8 mouse cellular contexts compared by ENCODE assay signal in the genomic region with DNA sequence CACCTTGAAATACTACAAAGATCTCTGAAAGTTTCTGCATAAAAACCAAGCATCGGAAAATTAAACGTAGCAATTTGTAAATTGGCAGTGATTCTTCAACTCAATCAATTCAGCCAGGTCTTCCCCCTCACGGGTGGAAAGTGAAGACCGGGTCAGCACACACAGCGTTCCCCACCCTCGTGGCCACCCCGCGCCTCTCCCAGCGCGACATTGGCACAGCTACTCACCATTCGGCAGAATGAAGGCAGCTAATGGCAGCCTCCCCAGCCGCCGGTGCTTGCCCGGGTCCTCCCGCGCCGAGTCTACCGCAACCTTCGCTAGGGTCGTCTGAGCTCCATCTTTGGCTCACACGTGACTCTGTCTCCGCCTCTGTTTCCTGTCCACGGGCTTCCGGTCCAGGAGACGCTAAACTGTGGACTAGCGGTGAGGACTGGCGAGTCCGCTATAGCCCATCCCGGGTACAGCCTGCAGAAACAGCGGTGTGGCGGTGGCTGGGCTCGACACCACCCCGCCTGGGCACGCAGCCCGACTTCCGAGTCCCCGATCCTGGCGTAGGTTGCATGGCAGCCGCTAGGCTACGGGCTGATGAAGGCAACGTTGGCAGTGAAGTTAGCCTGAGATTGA. TPM values are rescaled to one million over a fixed set of nuclear protein-coding genes. Genes with fewer than 3 reads are reported as not detected.
DNase-seq lines count a peak whose midpoint lies in the region; ATAC-seq and TF ChIP-seq lines count a peak whose summit lies in the region.

A gene (minus strand): TSS at position 385 of the 624 bp plus-strand sequence.

- TF ChIP-seq CTCF in small intestine, adult 2 months (IDR thresholded peaks at IDR 0.05; ENCODE audit: extremely low read depth, insufficient read length, insufficient replicate concordance, low read depth, low read length) = 0 out of 2 replicates have a peak, but pooled peaks have one; percentile 22

- H3K27me3 ChIP-seq in embryonic facial prominence, embryonic 12.5 days = 0 out of 2 replicates have a peak, but pooled peaks cover 2% of the 10 kb centered on the region
- no peaks in the 10 kb centered on the region for H3K27me3 ChIP-seq in midbrain, embryonic 11.5 days (ENCODE audit: control insufficient read depth, insufficient read depth, low read length)
- H3K27me3 ChIP-seq in small intestine, adult 2 months (ENCODE audit: control insufficient read depth, insufficient read depth, low read length) = no peaks in the 10 kb centered on the region

- peaks cover 8% of the 10 kb centered on the region; the same call in 1 of the 2 replicates for H3K36me3 ChIP-seq in embryonic facial prominence, embryonic 12.5 days
- H3K36me3 ChIP-seq in midbrain, embryonic 11.5 days (ENCODE audit: control insufficient read depth, insufficient read depth, low read length) = peaks cover 5% of the 10 kb centered on the region; the same call in 1 of the 2 replicates
- peaks cover 14% of the 10 kb centered on the region for H3K36me3 ChIP-seq in small intestine, adult 2 months (ENCODE audit: control insufficient read depth, insufficient read depth, low read length)

- DNase-seq in 3T3-L1 (ENCODE audit: low read depth, low spot score) = peak; percentile 96
- DNase-seq in adrenal gland, postnatal 36 days = peak; percentile 91
- peak; percentile 99 for DNase-seq in heart, adult 11 months
- DNase-seq in kidney, adult 11 months = peak; percentile 87
- peak; percentile 92 for DNase-seq in left cerebral cortex, postnatal 4 days
- peak; percentile 97 for DNase-seq in midbrain, embryonic 11.5 days (ENCODE audit: low spot score, missing footprints)

- TF ChIP-seq POLR2A in small intestine, adult 2 months (IDR thresholded peaks at IDR 0.05; ENCODE audit: low read depth, low read length) = peak; percentile 75

- H3K27ac ChIP-seq in embryonic facial prominence, embryonic 12.5 days = peak within 1 kb of the TSS; percentile 93
- peak within 1 kb of the TSS; percentile 71 for H3K27ac ChIP-seq in midbrain, embryonic 11.5 days (ENCODE audit: low read depth, low read length)
- peak within 1 kb of the TSS; percentile 79 for H3K27ac ChIP-seq in small intestine, adult 2 months (ENCODE audit: insufficient read depth, low read depth, low read length)

- peak; percentile 94 for ATAC-seq in embryonic facial prominence, embryonic 12.5 days (ENCODE audit: insufficient number of reproducible peaks, insufficient read depth, low FRiP score, low TSS enrichment)
- peak; percentile 99 for ATAC-seq in midbrain, embryonic 11.5 days (ENCODE audit: low FRiP score)

- intact Hi-C loops in left cerebral cortex, postnatal 4 days (cut with DNase I) = no loop called here

- peak within 1 kb of the TSS; percentile 66 for H3K9ac ChIP-seq in embryonic facial prominence, embryonic 12.5 days
- H3K9ac ChIP-seq in midbrain, embryonic 11.5 days (ENCODE audit: low read length) = peak within 1 kb of the TSS; percentile 87

- no peaks in the 10 kb centered on the region for H3K9me3 ChIP-seq in embryonic facial prominence, embryonic 12.5 days
- no peaks in the 10 kb centered on the region for H3K9me3 ChIP-seq in midbrain, embryonic 11.5 days (ENCODE audit: control insufficient read depth, low read length)

- H3K4me2 ChIP-seq in embryonic facial prominence, embryonic 12.5 days (replicated peaks) = peak within 1 kb of the TSS; percentile 55
- peak within 1 kb of the TSS; percentile 54 for H3K4me2 ChIP-seq in midbrain, embryonic 11.5 days

- H3K4me3 ChIP-seq in embryonic facial prominence, embryonic 12.5 days = peak within 1 kb of the TSS; percentile 77
- peak within 1 kb of the TSS; percentile 71 for H3K4me3 ChIP-seq in midbrain, embryonic 11.5 days (ENCODE audit: low read depth, low read length)
- peak within 1 kb of the TSS; percentile 81 for H3K4me3 ChIP-seq in small intestine, adult 2 months (ENCODE audit: low read depth, low read length)

- peaks cover 3% of the 10 kb centered on the region; the same call in 1 of the 2 replicates for H3K4me1 ChIP-seq in embryonic facial prominence, embryonic 12.5 days
- H3K4me1 ChIP-seq in midbrain, embryonic 11.5 days (ENCODE audit: control insufficient read depth, insufficient read depth, low read length) = no peaks in the 10 kb centered on the region
- peaks cover 8% of the 10 kb centered on the region for H3K4me1 ChIP-seq in small intestine, adult 2 months (ENCODE audit: control insufficient read depth, insufficient read depth, insufficient read length, low read length)

- WGBS in embryonic facial prominence, embryonic 12.5 days = under 1% methylated on average over 41 of the region's 41 CpGs
- whole genome bisulfite sequencing in midbrain, embryonic 11.5 days = under 1% methylated on average over 41 of the region's 41 CpGs
- WGBS in small intestine, adult 2 months = under 1% methylated on average over 41 of the region's 41 CpGs

RNA-seq across cellular contexts. Expression of the gene that starts here (rescaled TPM):
- 10 to 100 TPM; 52.5 to 58.1 TPM for total RNA-seq in adrenal gland, postnatal 36 days (2021)
- 105 and 110 TPM in 2 replicates for polyA plus RNA-seq in embryonic facial prominence, embryonic 12.5 days (2016; fragmentation: Nextera tagmentation; extraction: Ambion mirVana)
- 10 to 100 TPM; 43.1 to 45.4 TPM for total RNA-seq in left cerebral cortex, postnatal 4 days (2021)
- 116 and 123 TPM in 2 replicates for polyA plus RNA-seq in midbrain, embryonic 11.5 days (2014; fragmentation: Nextera tagmentation; extraction: Ambion mirVana)
- 7.2 and 8.4 TPM in 2 replicates for polyA plus RNA-seq in small intestine, adult 2 months (2012; rRNA removed)

Comparison
In these comparisons a context has a peak if more than half of its experiments do, and no peak if none do; other contexts are left out.
1. Peak in every context shown above with its lines: DNase-seq, ATAC-seq, H3K4me3 ChIP-seq and H3K27ac ChIP-seq.
2. RNA of the gene that starts here (polyA plus RNA-seq): 116 to 123 TPM in midbrain, embryonic 11.5 days and 105 to 110 TPM in embryonic facial prominence, embryonic 12.5 days; 7.2 to 8.4 TPM in small intestine, adult 2 months; every median in the first group is over 10 times any median in the second.